Mouse (Mus musculus): ENCODE measurements around the gene Cmtm2a. TPM values are rescaled to one million over a fixed set of nuclear protein-coding genes. Genes with fewer than 3 reads are reported as not detected.
"Not testable (repeated sequence)": the region's sequence is repeated elsewhere in the genome, so short reads cannot be mapped to it uniquely, and the experiment has no call there.

Gene Cmtm2a
- total RNA-seq, 1 experiment from 2014 or later = not detected

- not testable (repeated sequence) for ATAC-seq (replicated peaks in 1 of 2; ENCODE audit: insufficient read depth in 1 of 2, low FRiP score in 2 of 2, low TSS enrichment in 1 of 2, low read depth in 1 of 2, poor library complexity in 2 of 2, severe bottlenecking in 2 of 2)
These were observed 16.6 kb upstream of the Cmtm2a start, which contains the start of the genes Gm45711 and Cmtm1 for GRCm38 (mm10) chr8:104309441-104310155. Gene Gm45711 (minus strand): TSS chr8:104310081. Gene Cmtm1 (minus strand): TSS chr8:104310145.

DNA sequence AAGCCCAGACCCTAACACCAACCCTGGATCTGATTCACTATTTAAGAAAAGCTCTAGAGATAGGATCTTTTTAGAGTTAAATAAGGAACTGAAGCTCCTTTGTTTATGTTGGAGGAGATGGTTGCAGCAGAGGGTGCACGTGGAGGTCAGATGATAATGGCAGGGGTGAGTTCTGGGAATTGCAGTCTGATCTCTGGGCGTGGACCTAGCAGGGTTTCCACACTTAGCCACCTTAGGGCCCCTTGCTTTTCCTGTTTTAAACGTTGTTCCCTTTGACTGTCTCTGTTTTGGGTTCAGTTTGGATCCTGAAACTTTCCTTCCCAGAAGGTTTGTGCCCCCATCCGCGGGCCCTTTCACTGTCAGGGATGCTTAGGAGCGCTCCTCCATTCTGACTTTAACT, 15.4 kb upstream of the Cmtm2a start:
- ATAC-seq (replicated peaks in 1 of 2; ENCODE audit: insufficient read depth in 1 of 2, low FRiP score in 2 of 2, low TSS enrichment in 1 of 2, low read depth in 1 of 2, poor library complexity in 2 of 2, severe bottlenecking in 2 of 2) = not testable (repeated sequence)

DNA sequence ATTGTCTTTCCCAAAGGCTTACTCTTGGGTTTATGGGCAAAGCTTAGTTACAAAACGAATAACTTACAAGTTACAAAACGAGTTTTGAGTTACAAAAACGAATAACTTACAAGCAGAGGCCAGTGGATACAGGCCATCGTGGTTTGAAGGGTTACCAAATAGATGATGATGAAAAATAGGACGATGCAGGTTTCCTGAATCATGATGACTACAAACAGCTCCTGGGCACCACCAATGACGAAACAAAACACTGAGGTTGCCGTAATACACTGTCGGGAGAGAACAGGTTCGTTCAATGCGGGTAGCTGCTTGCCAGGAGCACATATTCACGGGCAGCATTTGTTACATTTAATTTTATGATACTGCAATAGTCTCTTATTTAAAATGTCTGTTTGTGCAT, 12.0 kb upstream of the Cmtm2a start:
- ATAC-seq (replicated peaks in 1 of 2; ENCODE audit: insufficient read depth in 1 of 2, low FRiP score in 2 of 2, low TSS enrichment in 1 of 2, low read depth in 1 of 2, poor library complexity in 2 of 2, severe bottlenecking in 2 of 2) = peak in 1 of 2 experiments; percentile 21; a peak in 1 of 4 replicates

DNA sequence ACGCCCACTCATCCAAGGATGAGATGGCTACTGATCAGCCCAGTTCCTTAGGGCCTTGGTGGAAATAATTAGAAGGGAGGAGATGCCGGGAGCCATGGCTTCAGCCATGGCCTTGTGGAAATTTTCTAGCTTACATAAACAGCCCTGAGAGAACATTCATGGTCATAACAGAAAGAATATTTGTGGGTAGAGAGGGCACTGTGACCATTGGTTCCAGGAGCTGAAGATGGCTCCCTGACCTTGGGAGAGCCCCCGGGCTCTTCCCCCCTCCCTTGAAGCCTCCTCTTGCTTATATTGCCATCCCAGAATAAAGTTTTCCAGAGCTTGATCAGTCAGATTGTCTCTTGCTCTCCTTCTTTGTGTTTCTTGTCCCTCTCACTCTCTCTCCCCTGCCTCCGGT, 9.6 kb upstream of the Cmtm2a start:
- not testable (repeated sequence) for ATAC-seq (replicated peaks in 1 of 2; ENCODE audit: insufficient read depth in 1 of 2, low FRiP score in 2 of 2, low TSS enrichment in 1 of 2, low read depth in 1 of 2, poor library complexity in 2 of 2, severe bottlenecking in 2 of 2)

DNA sequence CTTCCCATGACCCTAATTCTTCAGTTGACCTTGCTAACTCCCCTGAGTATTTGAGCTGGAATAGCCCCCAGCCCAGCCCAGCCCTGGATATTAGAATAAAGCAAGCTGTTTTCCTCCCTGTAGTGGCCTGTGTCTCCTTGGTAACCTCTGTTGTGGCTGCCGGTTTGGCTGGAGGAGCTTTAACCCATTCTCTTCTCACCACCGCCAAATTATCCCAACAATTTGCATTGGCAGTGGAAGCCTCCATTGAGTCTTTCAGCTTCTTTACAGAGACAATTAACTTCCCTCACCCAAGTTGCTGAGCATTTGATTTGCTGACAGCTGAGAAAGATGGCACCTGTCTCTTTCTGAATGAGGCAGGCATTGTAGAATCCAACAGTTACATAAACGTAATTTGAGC, 8.6 kb upstream of the Cmtm2a start:
- ATAC-seq (replicated peaks in 1 of 2; ENCODE audit: insufficient read depth in 1 of 2, low FRiP score in 2 of 2, low TSS enrichment in 1 of 2, low read depth in 1 of 2, poor library complexity in 2 of 2, severe bottlenecking in 2 of 2) = not testable (repeated sequence)

DNA sequence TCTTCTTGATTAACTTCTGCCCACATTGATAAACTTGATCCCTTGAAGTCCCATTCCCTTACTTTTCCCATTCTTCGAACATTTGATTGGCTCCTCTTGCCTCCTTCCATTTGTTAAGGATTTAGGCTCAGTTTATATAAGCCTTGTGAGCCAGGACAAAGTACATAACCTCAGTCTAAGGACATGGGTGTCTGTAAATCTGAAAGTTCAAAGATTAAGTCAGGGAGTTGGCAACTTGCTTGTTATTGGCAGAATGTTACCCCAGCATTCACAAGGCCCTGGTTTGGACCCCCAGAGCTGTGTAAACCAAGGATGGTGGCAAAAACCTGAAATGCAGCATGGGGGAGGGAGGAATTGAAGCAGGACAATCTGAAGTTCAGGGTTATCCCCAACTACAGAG, 1.4 kb upstream of the Cmtm2a start:
- no peak for ATAC-seq (replicated peaks in 1 of 2; ENCODE audit: insufficient read depth in 1 of 2, low FRiP score in 2 of 2, low TSS enrichment in 1 of 2, low read depth in 1 of 2, poor library complexity in 2 of 2, severe bottlenecking in 2 of 2)

GRCm38 (mm10) chr8:104268937-104269440, 24.0 kb downstream of the Cmtm2a start:
- no peak for ATAC-seq (replicated peaks in 1 of 2; ENCODE audit: insufficient read depth in 1 of 2, low FRiP score in 2 of 2, low TSS enrichment in 1 of 2, low read depth in 1 of 2, poor library complexity in 2 of 2, severe bottlenecking in 2 of 2)

DNA sequence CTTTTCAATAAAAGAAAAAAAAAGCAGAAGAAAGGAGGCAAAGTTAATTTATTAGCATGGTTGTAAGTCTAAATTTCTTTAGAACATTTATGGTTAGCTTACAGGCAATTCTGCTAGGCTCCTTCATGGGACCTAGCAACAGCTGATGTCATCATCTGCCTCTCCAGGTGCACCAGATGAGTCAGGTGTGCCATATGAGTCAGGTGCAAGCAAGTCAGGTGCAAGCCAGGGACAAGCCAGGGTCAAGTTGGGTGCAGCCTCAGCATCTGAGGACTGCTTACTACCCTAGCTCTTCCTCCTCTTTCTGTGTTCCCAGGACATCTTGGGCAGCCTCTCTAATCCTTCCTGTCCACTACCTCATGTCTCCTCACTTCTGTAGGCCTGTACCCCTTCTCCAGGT, 24.6 kb downstream of the Cmtm2a start:
- ATAC-seq (replicated peaks in 1 of 2; ENCODE audit: insufficient read depth in 1 of 2, low FRiP score in 2 of 2, low TSS enrichment in 1 of 2, low read depth in 1 of 2, poor library complexity in 2 of 2, severe bottlenecking in 2 of 2) = no peak

GRCm38 (mm10) chr8:104264271-104264935, 28.6 kb downstream of the Cmtm2a start:
- not testable (repeated sequence) for ATAC-seq (replicated peaks in 1 of 2; ENCODE audit: insufficient read depth in 1 of 2, low FRiP score in 2 of 2, low TSS enrichment in 1 of 2, low read depth in 1 of 2, poor library complexity in 2 of 2, severe bottlenecking in 2 of 2)

DNA sequence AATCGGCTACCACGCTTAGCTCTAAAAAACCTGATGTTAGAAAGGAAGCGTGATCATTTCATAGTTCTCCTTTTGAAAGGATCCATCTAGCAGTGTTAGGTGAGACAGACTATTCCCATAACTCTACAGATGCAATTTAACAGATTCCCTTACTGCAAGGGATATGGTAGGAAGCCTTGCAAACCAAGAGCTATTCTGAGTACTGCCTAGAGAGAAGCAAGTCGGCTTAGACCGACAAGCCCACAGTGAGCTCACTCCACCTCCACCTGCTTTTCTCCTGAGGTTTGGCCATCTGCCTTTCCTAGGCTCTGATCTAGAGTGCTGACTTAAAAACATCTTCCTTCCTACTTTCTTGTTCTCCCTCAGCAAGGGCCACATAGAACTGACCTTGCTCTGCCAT, 31.2 kb downstream of the Cmtm2a start:
- not testable (repeated sequence) for ATAC-seq (replicated peaks in 1 of 2; ENCODE audit: insufficient read depth in 1 of 2, low FRiP score in 2 of 2, low TSS enrichment in 1 of 2, low read depth in 1 of 2, poor library complexity in 2 of 2, severe bottlenecking in 2 of 2)

GRCm38 (mm10) chr8:104253016-104253415, 40.0 kb downstream of the Cmtm2a start:
- peak in 1 of 2 experiments; percentile 24; a peak in 1 of 4 replicates for ATAC-seq (replicated peaks in 1 of 2; ENCODE audit: insufficient read depth in 1 of 2, low FRiP score in 2 of 2, low TSS enrichment in 1 of 2, low read depth in 1 of 2, poor library complexity in 2 of 2, severe bottlenecking in 2 of 2)

DNA sequence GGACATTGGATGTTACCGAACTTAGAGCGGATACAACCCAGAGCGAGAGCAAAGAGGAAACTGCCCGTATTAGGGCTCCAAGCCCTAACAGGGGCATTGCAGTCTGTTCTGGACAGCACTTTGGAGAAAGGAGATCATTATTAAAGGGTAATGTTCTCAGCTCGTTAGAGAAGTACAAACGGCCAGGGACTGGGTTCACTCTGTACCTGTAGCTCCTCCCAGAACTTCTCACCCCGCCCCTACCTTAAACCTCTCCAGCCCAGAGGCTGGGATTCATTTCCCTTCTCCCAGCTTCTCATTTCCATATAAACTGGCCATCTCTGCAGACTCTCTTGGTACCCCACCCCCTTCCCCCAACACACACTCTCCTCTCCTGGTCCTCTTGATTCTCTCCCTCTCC, 41.5 kb downstream of the Cmtm2a start:
- ATAC-seq (replicated peaks in 1 of 2; ENCODE audit: insufficient read depth in 1 of 2, low FRiP score in 2 of 2, low TSS enrichment in 1 of 2, low read depth in 1 of 2, poor library complexity in 2 of 2, severe bottlenecking in 2 of 2) = no peak

- ATAC-seq (replicated peaks in 1 of 2; ENCODE audit: insufficient read depth in 1 of 2, low FRiP score in 2 of 2, low TSS enrichment in 1 of 2, low read depth in 1 of 2, poor library complexity in 2 of 2, severe bottlenecking in 2 of 2) = peak; percentile 39 to 51
These were observed 42.3 kb downstream of the Cmtm2a start, which contains the start of gene Cklf for GRCm38 (mm10) chr8:104250439-104251367. Gene Cklf (plus strand): TSS chr8:104250861.

DNA sequence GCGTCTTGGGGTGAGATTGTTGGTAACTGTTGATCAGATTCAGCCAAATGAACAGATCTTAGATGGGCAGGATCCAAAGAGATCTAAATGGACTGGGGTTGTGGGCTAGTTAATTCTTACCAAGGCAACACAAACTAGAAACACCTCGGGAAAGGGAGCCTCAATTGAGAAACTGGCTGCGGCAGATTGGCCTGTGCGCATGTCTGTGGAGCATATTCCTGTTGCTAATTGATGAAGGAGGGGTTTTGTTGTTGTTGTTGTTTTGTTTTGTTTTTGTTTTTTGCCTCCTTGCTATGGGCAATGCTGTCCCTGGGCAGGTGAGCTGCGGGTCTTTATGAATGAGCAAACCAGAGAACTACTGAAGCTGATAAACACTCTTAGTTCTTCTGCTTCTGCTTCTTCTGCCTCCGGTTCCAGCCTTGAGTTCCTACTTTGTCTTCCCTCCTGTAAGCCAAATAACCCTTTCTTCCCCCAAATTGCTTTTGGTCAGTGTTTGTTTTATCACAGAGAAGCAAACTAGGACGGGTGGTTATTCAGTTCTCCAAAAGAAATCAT, 43.5 kb downstream of the Cmtm2a start:
- no peak for ATAC-seq (replicated peaks in 1 of 2; ENCODE audit: insufficient read depth in 1 of 2, low FRiP score in 2 of 2, low TSS enrichment in 1 of 2, low read depth in 1 of 2, poor library complexity in 2 of 2, severe bottlenecking in 2 of 2)

GRCm38 (mm10) chr8:104248276-104248675, 44.7 kb downstream of the Cmtm2a start, which contains the start of gene Tk2:
Gene Tk2 (minus strand): TSS chr8:104248558.
- peak; percentile 69 to 73 for ATAC-seq (replicated peaks in 1 of 2; ENCODE audit: insufficient read depth in 1 of 2, low FRiP score in 2 of 2, low TSS enrichment in 1 of 2, low read depth in 1 of 2, poor library complexity in 2 of 2, severe bottlenecking in 2 of 2)

GRCm38 (mm10) chr8:104247908-104248275, 45.1 kb downstream of the Cmtm2a start:
- 0 out of 4 replicates have a peak, but pooled peaks of 1 of the 2 experiments have one; percentile 3 for ATAC-seq (replicated peaks in 1 of 2; ENCODE audit: insufficient read depth in 1 of 2, low FRiP score in 2 of 2, low TSS enrichment in 1 of 2, low read depth in 1 of 2, poor library complexity in 2 of 2, severe bottlenecking in 2 of 2)
